Mouse (Mus musculus): ENCODE results near the gene Cd274.
A peak's percentile ranks its signal among the peaks of the same experiment; 100 is the strongest.
"Not testable (repeated sequence)": the region's sequence is repeated elsewhere in the genome, so short reads cannot be mapped to it uniquely, and the experiment has no call there.

The Cd274 gene

GRCm38 (mm10) chr19:29396353-29396752 lies 29.1 kb downstream of the Cd274 start:
- no peak for DNase-seq

- no peak for DNase-seq
Observed at GRCm38 (mm10) chr19:29399786-29400185, 32.5 kb downstream of the Cd274 start.

- no peak for DNase-seq
Observed at GRCm38 (mm10) chr19:29400466-29400865, 33.2 kb downstream of the Cd274 start.

- no peak for DNase-seq
Observed at GRCm38 (mm10) chr19:29402621-29403020, 35.4 kb downstream of the Cd274 start.

GRCm38 (mm10) chr19:29403251-29403650 lies 36.0 kb downstream of the Cd274 start:
- DNase-seq: no peak

- no peak for DNase-seq
Observed at GRCm38 (mm10) chr19:29405388-29405787, 38.1 kb downstream of the Cd274 start.

GRCm38 (mm10) chr19:29406042-29407017 lies 39.1 kb downstream of the Cd274 start:
- no peak for DNase-seq

- DNase-seq: no peak
Observed at GRCm38 (mm10) chr19:29410619-29411018, 43.4 kb downstream of the Cd274 start, which contains the start of gene Pdcd1lg2. Gene Pdcd1lg2 (plus strand): TSS chr19:29410919.

- peak; percentile 63 for DNase-seq
Observed at GRCm38 (mm10) chr19:29412476-29413420, 45.5 kb downstream of the Cd274 start.

GRCm38 (mm10) chr19:29414513-29414912 lies 47.3 kb downstream of the Cd274 start:
- no peak for DNase-seq

- not testable (repeated sequence) for DNase-seq
Observed at GRCm38 (mm10) chr19:29414917-29415316, 47.7 kb downstream of the Cd274 start.

GRCm38 (mm10) chr19:29416393-29416902 lies 49.2 kb downstream of the Cd274 start:
- DNase-seq: no peak

- no peak for DNase-seq
Observed at GRCm38 (mm10) chr19:29417188-29417587, 49.9 kb downstream of the Cd274 start.

- DNase-seq: no peak
Observed at GRCm38 (mm10) chr19:29417894-29418293, 50.6 kb downstream of the Cd274 start.

GRCm38 (mm10) chr19:29418661-29419115 lies 51.4 kb downstream of the Cd274 start:
- DNase-seq: peak; percentile 13

- no peak for DNase-seq
Observed at GRCm38 (mm10) chr19:29419506-29419905, 52.3 kb downstream of the Cd274 start.

- DNase-seq: no peak
Observed at GRCm38 (mm10) chr19:29419946-29420345, 52.7 kb downstream of the Cd274 start.

GRCm38 (mm10) chr19:29420397-29420796 lies 53.1 kb downstream of the Cd274 start:
- no peak for DNase-seq

- no peak for DNase-seq
Observed at GRCm38 (mm10) chr19:29422013-29422645, 54.9 kb downstream of the Cd274 start.

GRCm38 (mm10) chr19:29422796-29423195 lies 55.5 kb downstream of the Cd274 start:
- no peak for DNase-seq

- no peak for DNase-seq
Observed at GRCm38 (mm10) chr19:29430516-29430915, 63.3 kb downstream of the Cd274 start.

- no peak for DNase-seq
Observed at GRCm38 (mm10) chr19:29430953-29431352, 63.7 kb downstream of the Cd274 start.
